In the genomic region with DNA sequence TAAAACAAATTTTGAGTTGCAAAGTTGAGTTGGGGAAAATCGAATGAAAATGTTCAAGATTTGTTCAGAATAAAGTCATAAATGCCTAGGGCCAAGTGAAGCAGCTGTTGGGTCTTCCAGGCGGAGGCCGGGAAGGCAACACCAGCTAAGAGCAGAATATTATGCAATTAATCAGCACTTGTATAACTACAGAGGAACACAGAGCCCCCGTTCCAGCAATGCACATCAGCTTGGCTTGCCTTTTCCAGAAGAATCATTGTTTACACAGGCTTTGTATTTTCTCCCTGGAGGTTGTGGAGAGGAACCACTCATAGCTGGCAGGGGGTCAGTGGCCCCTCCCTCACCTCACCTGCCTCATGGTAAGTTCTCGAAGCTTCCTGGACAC, we compare ENCODE assay signal across 13 mouse cellular contexts.
DNase-seq lines count a peak whose midpoint lies in the region; ATAC-seq and TF ChIP-seq lines count a peak whose summit lies in the region.
"Had no signal": no experiment of that assay in that cellular context is flagged by ENCODE, and none has a peak within 500 bp of the region (broad histone marks: within the 10 kb centered on the region; RNA-seq: fewer than 3 reads in every experiment).

No protein-coding gene starts in this region.

- WGBS in kidney, postnatal 0 days = 42% methylated on average over 5 of the region's 5 CpGs
- 43% methylated on average over 5 of the region's 5 CpGs for WGBS in kidney, embryonic 16.5 days
- WGBS in limb, embryonic 10.5 days = 51% methylated on average over 5 of the region's 5 CpGs

- DNase-seq in kidney, postnatal 0 days (ENCODE audit: low spot score) = peak; percentile 14
- DNase-seq in urinary bladder, postnatal 14 days (ENCODE audit: low spot score) = peak; percentile 16
- no peak for DNase-seq in urinary bladder, adult 2 months (ENCODE audit: low spot score)
- DNase-seq in limb, embryonic 10.5 days (ENCODE audit: low spot score) = no peak
- no peak for DNase-seq in left cerebral cortex, adult 18-20 months (ENCODE audit: low spot score in 2 of 2)
- DNase-seq: cerebellum, postnatal 36 days; layer of hippocampus, adult 9-11 months; left cerebral cortex, postnatal 4 days; thymus, postnatal 14 days had no signal

- no peaks in the 10 kb centered on the region for H3K9me3 ChIP-seq in kidney, postnatal 0 days (replicated peaks; ENCODE audit: low read length)
- no peaks in the 10 kb centered on the region for H3K9me3 ChIP-seq in kidney, embryonic 16.5 days (ENCODE audit: low read length)
- H3K9me3 ChIP-seq in limb, embryonic 10.5 days (replicated peaks) = no peaks in the 10 kb centered on the region
- H3K9me3 ChIP-seq: forebrain, embryonic 10.5 days; neural tube, embryonic 12.5 days had no signal

- no peak overlapping the region for H3K9ac ChIP-seq in kidney, postnatal 0 days (ENCODE audit: low read depth, low read length)
- no peak overlapping the region for H3K9ac ChIP-seq in kidney, embryonic 16.5 days (replicated peaks; ENCODE audit: low read length)
- H3K9ac ChIP-seq: neural tube, embryonic 12.5 days had no signal

- no peak for ATAC-seq in kidney, postnatal 0 days (replicated peaks; ENCODE audit: low FRiP score, low read depth)
- no peak for ATAC-seq in kidney, embryonic 16.5 days (ENCODE audit: low FRiP score, low TSS enrichment)
- no peak for ATAC-seq in granulocyte monocyte progenitor cell, adult 5-6 weeks (replicated peaks; ENCODE audit: poor library complexity, severe bottlenecking)

- H3K27me3 ChIP-seq in kidney, postnatal 0 days (ENCODE audit: insufficient read depth, low read length) = no peaks in the 10 kb centered on the region
- H3K27me3 ChIP-seq in kidney, embryonic 16.5 days (ENCODE audit: insufficient read depth, low read length) = no peaks in the 10 kb centered on the region
- H3K27me3 ChIP-seq in limb, embryonic 10.5 days (ENCODE audit: low read depth, poor library complexity, severe bottlenecking) = no peaks in the 10 kb centered on the region
- H3K27me3 ChIP-seq: neural tube, embryonic 12.5 days had no signal

- no peak overlapping the region for H3K27ac ChIP-seq in kidney, postnatal 0 days
- H3K27ac ChIP-seq in kidney, embryonic 16.5 days (ENCODE audit: low read length) = no peak overlapping the region
- peak overlapping the region; percentile 56; the same call in 1 of the 2 replicates for H3K27ac ChIP-seq in limb, embryonic 10.5 days
- H3K27ac ChIP-seq: forebrain, embryonic 10.5 days; neural tube, embryonic 12.5 days had no signal

- TF ChIP-seq CTCF in kidney, postnatal 0 days (IDR thresholded peaks at IDR 0.05; ENCODE audit: low read depth) = no peak

- H3K4me2 ChIP-seq in kidney, postnatal 0 days (ENCODE audit: low read length) = no peak overlapping the region
- H3K4me2 ChIP-seq in kidney, embryonic 16.5 days (replicated peaks; ENCODE audit: low read depth, low read length) = no peak overlapping the region
- H3K4me2 ChIP-seq: neural tube, embryonic 12.5 days had no signal

- H3K36me3 ChIP-seq in kidney, postnatal 0 days (ENCODE audit: insufficient read depth, low read length) = no peaks in the 10 kb centered on the region
- H3K36me3 ChIP-seq in kidney, embryonic 16.5 days (ENCODE audit: insufficient read depth, low read length) = no peaks in the 10 kb centered on the region
- H3K36me3 ChIP-seq in limb, embryonic 10.5 days = no peaks in the 10 kb centered on the region
- H3K36me3 ChIP-seq: forebrain, embryonic 10.5 days; neural tube, embryonic 12.5 days had no signal

- no peak overlapping the region for H3K4me3 ChIP-seq in kidney, postnatal 0 days (replicated peaks; ENCODE audit: low read depth, low read length)
- H3K4me3 ChIP-seq in kidney, embryonic 16.5 days (ENCODE audit: low read length) = no peak overlapping the region
- no peak overlapping the region for H3K4me3 ChIP-seq in limb, embryonic 10.5 days
- H3K4me3 ChIP-seq: forebrain, embryonic 10.5 days; neural tube, embryonic 12.5 days had no signal

- 0 out of 2 replicates have a peak, but pooled peaks cover 7% of the 10 kb centered on the region for H3K4me1 ChIP-seq in kidney, postnatal 0 days (replicated peaks; ENCODE audit: insufficient read depth, low read length)
- H3K4me1 ChIP-seq in kidney, embryonic 16.5 days (ENCODE audit: insufficient read depth, low read length) = peaks cover 16% of the 10 kb centered on the region
- peaks cover 46% of the 10 kb centered on the region for H3K4me1 ChIP-seq in limb, embryonic 10.5 days

Comparison
In these comparisons a context has a peak if more than half of its experiments do, and no peak if none do; other contexts are left out.
1. DNase-seq: peak in kidney, postnatal 0 days (single experiment) and urinary bladder, postnatal 14 days (single experiment); none in urinary bladder, adult 2 months (single experiment), limb, embryonic 10.5 days (single experiment) and left cerebral cortex, adult 18-20 months (0 of 2).